Mouse (Mus musculus): ENCODE results near the gene Gse1. TPM values are rescaled to one million over a fixed set of nuclear protein-coding genes. Genes with fewer than 3 reads are reported as not detected.

Gene Gse1
- total and polyA plus RNA-seq, 3 experiments, result 12.1 to 24.3 (median 21.0) TPM

DNA sequence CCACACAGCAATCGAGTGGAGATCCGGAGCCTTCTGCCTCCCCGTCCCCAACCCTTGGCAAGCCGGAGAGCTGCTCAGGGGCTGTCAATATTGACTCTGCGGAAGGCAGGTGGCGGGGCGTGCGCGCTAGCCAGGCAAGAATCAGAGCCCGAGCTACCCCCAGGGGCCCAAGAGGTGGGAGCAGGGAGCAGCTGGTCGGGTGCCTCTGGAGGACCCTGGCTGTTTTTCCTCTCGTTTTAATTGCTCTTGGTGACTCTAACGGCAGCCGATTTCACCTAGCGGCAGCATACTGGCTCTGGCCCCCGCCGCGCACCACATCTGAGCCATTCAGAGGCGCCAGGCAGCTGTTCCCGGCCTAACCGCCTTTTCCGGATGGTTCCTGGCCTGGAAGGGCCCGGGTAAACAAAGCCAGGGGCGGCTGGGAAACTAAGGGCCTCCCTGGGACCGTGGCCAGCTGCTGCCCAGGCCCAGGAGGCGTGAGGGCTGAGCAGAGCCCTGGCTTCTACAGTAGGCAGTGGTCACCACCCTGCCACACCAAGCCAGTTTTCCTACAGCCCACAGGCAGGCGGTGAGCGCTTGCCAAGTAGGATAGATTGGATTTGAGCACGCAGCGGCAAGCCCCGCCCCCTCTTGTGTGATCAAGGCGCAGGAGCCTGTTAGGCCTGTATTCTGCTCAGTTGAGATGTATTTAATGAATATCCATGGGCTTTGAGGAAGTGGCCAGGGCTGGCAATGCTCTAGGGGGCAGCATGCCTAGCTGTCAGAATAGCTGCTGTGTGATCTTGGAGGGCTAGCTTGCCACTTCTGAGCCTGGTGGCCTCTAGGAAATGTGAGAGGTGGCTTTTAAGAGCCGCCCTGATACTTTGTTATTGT, 188.5 kb downstream of the Gse1 start:
- WGBS, result 10% methylated on average over 33 of the region's 33 CpGs
- peak; percentile 84 to 88 for DNase-seq
- H3K4me1 ChIP-seq (ENCODE audit: control insufficient read depth, insufficient read depth, low read length), result peaks cover 12% of the 10 kb centered on the region
- TF ChIP-seq CTCF (IDR thresholded peaks at IDR 0.05), result peak; percentile 44
- no peak for TF ChIP-seq POLR2A (IDR thresholded peaks at IDR 0.05; ENCODE audit: insufficient read depth, low read depth, low read length)
- H3K9ac ChIP-seq (ENCODE audit: low read depth, low read length), result peak overlapping the region; percentile 49
- H3K4me3 ChIP-seq, result peak overlapping the region; percentile 35
- H3K27ac ChIP-seq, result peak overlapping the region; percentile 89
- H3K27me3 ChIP-seq (ENCODE audit: control insufficient read depth, insufficient read depth, low read length), result no peaks in the 10 kb centered on the region
- intact Hi-C loops (cut with DNase I), result loop anchor here (5.0 kb wide), 2 partner anchors 49 to 71 kb away; no protein-coding TSS in a partner anchor
- H3K36me3 ChIP-seq (ENCODE audit: control insufficient read depth, insufficient read depth, low read length), result no peaks in the 10 kb centered on the region
- no peaks in the 10 kb centered on the region for H3K79me2 ChIP-seq (replicated peaks; ENCODE audit: control insufficient read depth, insufficient read depth, low read length)

GRCm38 (mm10) chr8:120418188-120418587, 189.9 kb downstream of the Gse1 start:
- Histone ChIP-seq H3K9ac (ENCODE audit: low read depth, low read length) (no peak overlapping the region), H3K4me1 (ENCODE audit: control insufficient read depth, insufficient read depth, low read length) (peaks cover 12% of the 10 kb centered on the region)

GRCm38 (mm10) chr8:120419675-120420074, 191.4 kb downstream of the Gse1 start:
- WGBS, result 80% methylated on average over 9 of the region's 9 CpGs
- no peaks in the 10 kb centered on the region for H3K79me2 ChIP-seq (replicated peaks; ENCODE audit: control insufficient read depth, insufficient read depth, low read length)
- H3K9ac ChIP-seq (ENCODE audit: low read depth, low read length), result no peak overlapping the region
- H3K27me3 ChIP-seq (ENCODE audit: control insufficient read depth, insufficient read depth, low read length), result no peaks in the 10 kb centered on the region
- DNase-seq, result no peak
- H3K4me3 ChIP-seq, result no peak overlapping the region
- H3K27ac ChIP-seq, result no peak overlapping the region
- no peak for TF ChIP-seq EP300 (IDR thresholded peaks at IDR 0.05; ENCODE audit: insufficient read depth, low read depth, low read length)
- no peak for TF ChIP-seq POLR2A (IDR thresholded peaks at IDR 0.05; ENCODE audit: insufficient read depth, low read depth, low read length)
- TF ChIP-seq CTCF (IDR thresholded peaks at IDR 0.05), result no peak
- peaks cover 15% of the 10 kb centered on the region for H3K4me1 ChIP-seq (ENCODE audit: control insufficient read depth, insufficient read depth, low read length)
- intact Hi-C loops (cut with DNase I), result loop anchor here (5.0 kb wide), 2 partner anchors 52 to 68 kb away; no protein-coding TSS in a partner anchor
- H3K36me3 ChIP-seq (ENCODE audit: control insufficient read depth, insufficient read depth, low read length), result no peaks in the 10 kb centered on the region

More at GRCm38 (mm10) chr8:120418188-120418587, 189.9 kb downstream of the Gse1 start:
- Histone ChIP-seq H3K4me3 (no peak overlapping the region), H3K79me2 (replicated peaks; ENCODE audit: control insufficient read depth, insufficient read depth, low read length) (no peaks in the 10 kb centered on the region), H3K36me3 (ENCODE audit: control insufficient read depth, insufficient read depth, low read length) (no peaks in the 10 kb centered on the region), H3K27ac (no peak overlapping the region), H3K27me3 (ENCODE audit: control insufficient read depth, insufficient read depth, low read length) (no peaks in the 10 kb centered on the region)
- intact Hi-C loops (cut with DNase I), result loop anchor here (5.0 kb wide), 2 partner anchors 51 to 69 kb away; no protein-coding TSS in a partner anchor
- WGBS, result 80% methylated on average over 5 of the region's 5 CpGs
- TF ChIP-seq EP300 (IDR thresholded peaks at IDR 0.05; ENCODE audit: insufficient read depth, low read depth, low read length) (no peak), CTCF (IDR thresholded peaks at IDR 0.05) (no peak), POLR2A (IDR thresholded peaks at IDR 0.05; ENCODE audit: insufficient read depth, low read depth, low read length) (no peak)
- no peak for DNase-seq

GRCm38 (mm10) chr8:120420226-120420625, 192.0 kb downstream of the Gse1 start:
- WGBS, result 84% methylated on average over 5 of the region's 5 CpGs
- TF ChIP-seq POLR2A (IDR thresholded peaks at IDR 0.05; ENCODE audit: insufficient read depth, low read depth, low read length), result no peak
- TF ChIP-seq CTCF (IDR thresholded peaks at IDR 0.05), result no peak
- no peak for DNase-seq
- Histone ChIP-seq H3K4me3 (no peak overlapping the region), H3K9ac (ENCODE audit: low read depth, low read length) (no peak overlapping the region), H3K27ac (no peak overlapping the region), H3K27me3 (ENCODE audit: control insufficient read depth, insufficient read depth, low read length) (no peaks in the 10 kb centered on the region), H3K36me3 (ENCODE audit: control insufficient read depth, insufficient read depth, low read length) (no peaks in the 10 kb centered on the region), H3K79me2 (replicated peaks; ENCODE audit: control insufficient read depth, insufficient read depth, low read length) (no peaks in the 10 kb centered on the region), H3K4me1 (ENCODE audit: control insufficient read depth, insufficient read depth, low read length) (peaks cover 15% of the 10 kb centered on the region)
- intact Hi-C loops (cut with DNase I), result no loop called here

DNA sequence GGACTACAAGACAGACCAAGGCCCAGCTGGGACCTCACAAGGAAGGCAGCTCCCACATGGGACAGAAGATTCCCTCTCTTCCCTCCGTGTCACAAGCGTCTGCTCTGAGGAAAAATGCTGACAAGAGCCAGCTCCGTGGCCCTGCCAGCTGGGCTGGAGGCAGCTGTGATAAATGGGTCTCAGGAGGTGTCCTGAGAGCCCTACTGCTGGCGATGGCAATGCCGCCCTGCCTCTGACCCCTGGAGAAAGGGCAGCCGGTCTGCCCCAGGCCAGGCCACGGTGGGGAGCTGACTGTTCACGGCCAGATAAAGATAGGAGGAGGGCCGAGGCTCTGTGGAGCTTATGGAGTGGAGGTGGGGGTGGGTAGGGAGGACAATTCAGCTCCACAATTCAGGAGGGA, 193.4 kb downstream of the Gse1 start:
- Histone ChIP-seq H3K4me1 (ENCODE audit: control insufficient read depth, insufficient read depth, low read length) (peaks cover 13% of the 10 kb centered on the region), H3K36me3 (ENCODE audit: control insufficient read depth, insufficient read depth, low read length) (no peaks in the 10 kb centered on the region), H3K79me2 (replicated peaks; ENCODE audit: control insufficient read depth, insufficient read depth, low read length) (no peaks in the 10 kb centered on the region), H3K9ac (ENCODE audit: low read depth, low read length) (no peak overlapping the region), H3K4me3 (no peak overlapping the region), H3K27ac (no peak overlapping the region), H3K27me3 (ENCODE audit: control insufficient read depth, insufficient read depth, low read length) (no peaks in the 10 kb centered on the region)
- WGBS, result 40% methylated on average over 9 of the region's 9 CpGs
- peak in 1 of 2 experiments; percentile 61 for DNase-seq
- TF ChIP-seq EP300 (IDR thresholded peaks at IDR 0.05; ENCODE audit: insufficient read depth, low read depth, low read length), result no peak
- no peak for TF ChIP-seq CTCF (IDR thresholded peaks at IDR 0.05)
- intact Hi-C loops (cut with DNase I), result no loop called here

GRCm38 (mm10) chr8:120422236-120422635, 194.0 kb downstream of the Gse1 start:
- TF ChIP-seq EP300 (IDR thresholded peaks at IDR 0.05; ENCODE audit: insufficient read depth, low read depth, low read length) (no peak), POLR2A (IDR thresholded peaks at IDR 0.05; ENCODE audit: insufficient read depth, low read depth, low read length) (no peak), CTCF (IDR thresholded peaks at IDR 0.05) (no peak)
- Histone ChIP-seq H3K4me3 (no peak overlapping the region), H3K9ac (ENCODE audit: low read depth, low read length) (no peak overlapping the region), H3K36me3 (ENCODE audit: control insufficient read depth, insufficient read depth, low read length) (no peaks in the 10 kb centered on the region), H3K4me1 (ENCODE audit: control insufficient read depth, insufficient read depth, low read length) (peaks cover 12% of the 10 kb centered on the region), H3K79me2 (replicated peaks; ENCODE audit: control insufficient read depth, insufficient read depth, low read length) (no peaks in the 10 kb centered on the region), H3K27ac (no peak overlapping the region), H3K27me3 (ENCODE audit: control insufficient read depth, insufficient read depth, low read length) (no peaks in the 10 kb centered on the region)
- WGBS, result 90% methylated on average over 8 of the region's 8 CpGs
- intact Hi-C loops (cut with DNase I), result no loop called here
- DNase-seq, result no peak

All from heart, adult 2 months (tissue).